Mouse (Mus musculus) frontal cortex, postnatal 36 days (tissue): ENCODE data around the gene Slc9a2.
"Not testable (repeated sequence)": the region's sequence is repeated elsewhere in the genome, so short reads cannot be mapped to it uniquely, and the experiment has no call there.

Experiments used
- DNase-seq, 2 experiments: peaks; one replicate each; pipeline ENCODE4 v3.0.0; 2022; ENCODE audit warnings: low spot score in 2 of 2

The Slc9a2 gene

DNA sequence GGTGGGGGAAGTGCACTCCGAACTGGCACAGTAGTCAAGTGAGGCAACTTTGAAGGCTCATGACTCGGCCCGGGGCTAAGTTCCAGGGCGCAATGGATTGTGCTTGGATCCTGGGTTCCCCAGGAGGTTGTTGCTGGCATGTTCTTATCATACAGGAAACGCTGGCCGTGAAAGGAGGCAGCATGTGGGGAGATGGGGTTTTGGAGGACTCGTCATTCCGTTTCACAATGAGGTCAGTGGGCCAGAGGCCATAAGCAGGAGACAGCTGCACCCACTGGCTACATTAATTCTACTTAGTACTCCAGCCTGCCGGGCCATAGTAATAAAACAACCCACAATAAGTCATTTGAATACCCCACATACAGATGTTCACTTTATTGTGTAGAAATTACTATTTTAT, 34.6 kb downstream of the Slc9a2 start:
- no peak for DNase-seq

DNA sequence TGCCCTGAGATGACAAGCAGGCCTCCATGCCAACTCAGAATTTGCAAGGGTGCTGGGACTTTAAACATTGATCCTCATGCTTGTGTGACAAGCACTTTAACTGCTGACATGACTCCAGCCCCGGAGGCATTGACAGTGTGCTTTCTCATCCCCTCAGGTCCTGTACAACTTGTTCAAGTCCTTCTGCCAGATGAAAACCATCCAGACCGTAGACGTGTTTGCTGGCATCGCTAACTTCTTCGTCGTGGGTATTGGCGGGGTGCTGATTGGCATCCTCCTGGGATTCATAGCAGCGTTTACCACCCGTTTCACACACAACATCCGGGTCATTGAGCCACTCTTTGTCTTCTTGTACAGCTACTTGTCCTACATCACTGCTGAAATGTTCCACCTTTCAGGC, 45.7 kb downstream of the Slc9a2 start:
- DNase-seq = no peak

DNA sequence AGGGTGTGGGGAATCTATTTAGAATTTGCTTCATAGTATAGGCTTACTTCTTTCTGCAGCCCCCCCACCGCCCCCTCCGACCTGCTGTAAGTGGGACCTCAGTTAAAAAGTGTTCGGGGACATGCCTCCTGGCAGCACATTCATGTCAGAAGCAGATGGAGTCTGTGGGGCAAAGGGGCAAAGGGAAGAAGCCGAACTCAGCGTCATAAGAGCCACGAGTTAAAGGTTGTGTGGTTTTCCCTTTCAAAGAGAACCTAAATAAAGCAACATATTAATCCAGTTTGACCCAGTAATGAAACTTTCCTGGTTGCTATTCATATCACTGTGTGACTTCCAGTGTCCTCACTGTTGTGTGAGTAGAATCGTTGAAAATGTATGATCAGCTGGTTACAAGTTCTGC, 47.0 kb downstream of the Slc9a2 start:
- DNase-seq = no peak

DNA sequence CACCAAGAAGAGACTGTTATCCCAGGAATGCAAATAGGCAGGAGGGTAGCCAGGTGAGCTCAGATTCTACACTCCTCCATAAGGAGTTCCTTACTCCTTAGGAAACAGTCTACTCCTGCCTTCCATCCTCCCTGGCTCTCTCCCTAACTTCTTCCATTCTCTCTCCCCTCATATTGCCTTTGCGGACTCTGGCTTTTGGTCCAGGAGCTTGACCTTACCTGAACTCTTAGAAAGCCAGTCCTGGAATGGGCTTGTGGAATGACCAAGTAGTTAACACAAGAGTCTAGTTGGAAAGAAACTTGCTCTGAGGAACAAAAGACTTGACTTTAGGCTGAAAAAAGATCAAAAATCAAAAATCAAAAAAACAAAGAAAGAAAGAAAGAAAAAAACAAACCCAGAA, 48.3 kb downstream of the Slc9a2 start:
- no peak for DNase-seq

DNA sequence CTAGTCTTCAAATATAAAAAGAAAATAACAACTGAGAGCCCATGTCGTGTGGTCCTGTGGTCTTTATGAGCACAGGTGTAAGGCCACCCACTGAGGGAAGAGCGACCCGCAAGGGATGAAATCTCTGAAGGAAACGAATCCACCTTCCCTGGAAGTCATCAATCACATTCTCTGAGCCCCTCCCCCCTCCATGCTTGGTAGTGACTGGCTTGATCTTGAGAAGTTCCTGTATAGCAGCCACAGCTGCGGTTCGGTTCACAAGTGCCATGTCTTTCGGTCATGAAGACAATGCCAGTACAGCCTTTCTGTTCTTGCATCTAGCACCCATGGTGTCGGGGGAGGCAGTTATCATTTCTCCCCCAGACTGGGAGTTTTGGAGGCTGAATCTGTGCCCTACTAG, 57.3 kb downstream of the Slc9a2 start:
- DNase-seq = no peak

DNA sequence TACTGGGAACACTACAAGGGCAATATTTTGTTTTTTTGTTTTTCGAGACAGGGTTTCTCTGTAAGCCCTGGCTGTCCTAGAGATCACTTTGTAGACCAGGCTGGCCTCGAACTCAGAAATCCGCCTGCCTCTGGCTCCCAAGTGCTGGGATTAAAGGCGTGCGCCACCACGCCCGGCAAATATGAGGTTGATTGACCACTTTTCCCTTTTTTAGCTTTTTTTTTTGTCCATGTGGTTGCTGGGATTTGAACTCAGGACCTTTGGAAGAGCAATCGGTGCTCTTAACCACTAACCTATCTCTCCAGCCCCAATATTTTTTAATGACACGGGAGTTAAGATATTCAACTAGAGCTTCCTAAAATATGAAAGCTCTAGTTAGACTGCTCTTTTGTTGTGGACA, 57.9 kb downstream of the Slc9a2 start:
- not testable (repeated sequence) for DNase-seq

DNA sequence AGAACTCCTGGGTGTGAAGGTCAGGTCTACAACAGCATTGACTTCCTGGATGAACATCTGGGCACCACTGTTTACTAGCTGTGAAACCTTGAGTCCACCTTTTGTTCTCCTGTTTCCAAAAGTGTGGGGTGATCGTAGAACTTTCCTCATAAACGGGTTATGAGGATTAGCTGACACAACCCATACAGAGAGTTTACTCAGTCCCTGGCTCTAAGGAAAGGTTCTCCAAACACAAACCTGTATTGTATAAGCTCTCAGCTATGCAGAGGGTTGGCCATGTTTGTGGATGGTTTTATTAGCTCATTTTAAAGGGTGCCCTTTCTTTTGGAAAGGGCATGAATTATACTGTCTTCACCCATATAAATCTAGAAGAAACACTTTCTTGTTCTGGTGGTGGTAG, 60.4 kb downstream of the Slc9a2 start:
- no peak for DNase-seq

DNA sequence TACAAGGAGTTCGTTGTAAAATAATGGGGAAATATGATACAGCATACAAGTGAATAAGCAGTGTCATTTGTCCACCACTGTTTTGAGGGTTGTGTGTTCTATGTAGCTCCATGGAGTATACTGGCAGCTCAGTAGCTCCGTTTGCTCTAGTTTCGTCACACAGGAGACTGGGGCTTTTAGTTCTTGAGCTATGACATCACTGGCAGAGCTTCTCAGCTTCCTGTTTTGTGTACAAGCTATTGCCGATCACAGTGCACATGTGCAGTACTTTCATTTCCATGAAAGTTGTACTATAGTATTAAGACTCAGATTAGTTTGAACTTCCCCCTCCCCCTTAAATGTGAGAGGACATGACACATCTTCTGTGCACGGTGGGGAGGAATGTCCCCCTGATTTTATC, 65.7 kb downstream of the Slc9a2 start:
- DNase-seq = no peak

DNA sequence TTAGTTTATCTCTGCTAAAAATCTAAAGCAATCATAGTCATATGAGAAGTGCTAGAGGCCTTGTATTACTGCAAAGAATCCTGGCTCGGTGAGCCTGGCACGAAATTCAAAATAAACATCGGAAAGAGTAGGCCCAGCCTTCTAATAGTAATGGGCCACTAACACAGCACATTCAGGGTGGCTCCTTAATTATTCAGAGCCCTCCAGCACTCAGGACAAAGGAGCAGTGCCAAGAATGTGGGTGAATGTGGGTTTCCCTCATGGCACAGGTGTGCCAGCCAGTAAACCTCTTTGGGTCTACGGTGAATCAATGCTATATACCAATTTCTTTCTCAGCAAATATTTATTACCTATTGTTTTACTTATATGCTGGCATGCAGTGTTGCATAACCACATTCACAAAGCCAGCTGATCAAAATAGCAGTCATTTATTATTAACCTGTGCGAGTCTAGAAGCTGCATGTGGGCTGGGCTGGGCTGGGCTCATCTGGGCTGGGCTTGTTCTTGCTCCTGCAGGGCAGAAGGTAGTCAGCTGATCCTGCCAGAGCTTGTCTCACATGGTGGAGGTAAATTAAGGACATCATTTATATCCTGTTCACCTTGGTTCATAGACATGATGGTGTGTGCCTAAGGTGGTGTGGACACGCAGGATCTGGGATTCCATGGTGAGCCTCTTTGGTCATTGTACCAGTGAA, 79.5 kb downstream of the Slc9a2 start:
- DNase-seq = no peak

DNA sequence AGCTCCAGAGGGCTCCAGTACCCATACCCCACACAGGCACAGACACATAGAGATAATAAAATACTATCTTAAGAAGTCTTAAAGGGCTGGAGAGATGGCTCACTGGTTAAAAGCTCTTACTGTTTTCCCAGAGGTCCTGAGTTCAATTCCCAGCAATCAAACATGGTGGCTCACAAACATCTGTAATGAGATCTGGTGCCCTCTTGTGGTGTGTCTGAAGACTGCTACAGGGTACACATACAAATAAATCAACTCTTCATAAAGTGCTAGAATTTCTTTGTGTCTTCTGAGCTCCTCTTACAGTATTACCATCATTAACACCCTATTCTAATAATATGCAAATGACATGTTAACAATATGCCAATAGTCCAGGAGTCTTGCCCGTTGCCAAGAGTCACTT, 83.7 kb downstream of the Slc9a2 start:
- DNase-seq = no peak

DNA sequence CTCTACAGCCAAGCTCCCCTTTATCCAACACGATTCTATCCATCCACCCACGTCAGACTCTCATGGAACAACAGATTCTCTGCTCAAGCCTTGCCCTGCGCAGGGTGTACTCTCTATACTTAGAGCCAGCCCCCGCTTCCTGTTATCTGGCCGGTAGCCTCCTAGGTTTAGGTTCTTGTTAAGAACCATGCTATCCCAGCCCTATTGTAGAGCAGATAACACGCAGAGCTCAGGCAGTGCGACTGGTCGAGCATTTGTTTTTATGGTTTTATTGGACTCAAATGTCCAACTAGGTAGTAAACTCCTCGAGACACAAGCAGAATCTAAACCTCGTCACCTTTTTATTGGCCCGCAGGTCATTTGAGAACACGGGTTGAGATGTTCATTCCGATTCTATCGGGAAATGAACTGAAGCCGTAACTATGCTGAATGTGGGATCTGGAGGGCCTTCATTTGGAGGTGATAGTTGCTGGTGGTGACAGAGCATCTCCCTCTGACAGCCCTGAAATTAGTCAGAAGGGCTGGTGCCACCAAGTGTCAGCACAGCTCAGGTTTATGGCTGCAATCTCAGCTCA, 84.4 kb downstream of the Slc9a2 start:
- no peak for DNase-seq

DNA sequence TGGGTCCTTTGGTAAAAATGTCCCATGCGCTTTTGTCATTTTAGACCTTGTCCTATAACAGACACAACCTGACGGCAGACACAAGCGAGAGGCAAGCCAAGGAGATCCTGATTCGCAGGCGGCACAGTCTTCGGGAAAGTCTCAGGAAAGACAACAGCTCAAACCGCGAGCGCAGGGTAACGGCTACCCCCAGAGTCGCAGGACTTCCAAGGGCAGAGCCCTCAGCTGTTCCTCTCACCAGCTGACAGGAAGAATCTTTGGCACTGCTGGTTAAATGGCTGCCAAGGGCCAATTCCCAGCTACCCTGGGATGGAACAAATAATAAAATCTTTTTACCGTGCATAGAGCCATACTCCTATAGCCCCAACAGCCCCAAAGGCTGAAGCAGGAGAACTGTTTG, 85.1 kb downstream of the Slc9a2 start:
- no peak for DNase-seq

DNA sequence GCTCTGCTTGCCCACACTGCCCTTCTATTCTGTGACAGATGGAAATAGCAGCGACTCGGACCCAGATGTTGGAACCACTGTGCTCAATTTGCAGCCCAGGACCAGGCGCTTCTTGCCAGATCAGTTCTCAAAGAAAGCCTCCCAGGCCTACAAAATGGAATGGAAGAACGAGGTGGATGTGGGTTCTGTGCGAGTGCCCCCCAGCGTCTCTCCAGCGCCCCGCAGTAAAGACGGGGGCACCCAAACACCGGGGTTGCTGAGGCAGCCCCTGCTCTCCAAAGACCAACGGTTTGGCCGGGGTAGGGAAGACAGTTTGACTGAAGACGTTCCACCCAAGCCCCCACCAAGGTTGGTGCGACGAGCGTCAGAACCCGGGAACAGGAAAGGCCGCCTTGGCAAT, 87.2 kb downstream of the Slc9a2 start:
- DNase-seq = no peak

DNA sequence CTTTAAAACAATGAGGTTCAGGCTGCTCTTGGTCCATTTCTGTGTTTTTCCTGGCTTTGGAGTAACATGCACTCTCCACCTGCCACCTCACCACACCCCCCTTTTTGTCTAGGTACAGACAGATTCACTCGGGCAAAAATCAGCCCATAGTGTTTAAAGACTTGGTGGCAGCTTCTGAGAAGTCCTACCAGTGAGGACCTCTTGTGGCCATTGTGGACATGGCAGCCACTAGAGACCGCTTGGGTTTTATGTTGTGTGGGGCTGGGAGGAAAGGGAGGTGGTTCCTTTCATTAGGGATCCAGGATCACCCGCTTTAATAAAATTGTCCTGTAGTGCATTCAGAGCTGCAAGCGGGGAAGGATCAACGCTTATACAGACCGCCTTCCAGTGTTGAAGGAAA, 88.2 kb downstream of the Slc9a2 start:
- peak; percentile 19 to 37 for DNase-seq

DNA sequence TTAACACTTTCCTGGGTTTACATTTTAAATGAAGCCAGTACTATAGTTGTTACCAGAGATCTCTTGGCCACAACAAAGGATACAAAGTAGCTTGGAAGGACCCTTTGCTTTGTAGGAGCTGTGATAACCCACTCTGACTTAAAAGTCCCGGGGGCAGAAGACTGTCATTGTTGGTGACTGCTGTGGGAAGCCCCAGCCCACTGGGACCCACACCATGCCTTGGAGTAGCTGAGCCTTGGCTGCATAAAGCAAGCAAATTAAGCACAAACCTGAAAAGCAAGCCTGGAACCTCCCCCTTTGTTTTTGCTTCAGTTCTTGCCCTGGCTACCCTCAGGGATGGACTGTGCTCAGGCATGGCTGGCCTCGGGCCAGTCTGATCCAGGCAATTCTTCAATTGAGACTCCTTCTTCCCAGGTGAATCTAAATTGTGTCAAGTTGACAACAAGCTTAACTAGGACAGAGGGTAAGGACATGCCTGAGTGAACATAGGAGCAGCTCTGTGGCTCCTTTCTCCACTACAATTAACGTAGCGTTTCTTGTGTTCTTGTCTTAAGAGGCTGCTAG, 89.0 kb downstream of the Slc9a2 start:
- no peak for DNase-seq

DNA sequence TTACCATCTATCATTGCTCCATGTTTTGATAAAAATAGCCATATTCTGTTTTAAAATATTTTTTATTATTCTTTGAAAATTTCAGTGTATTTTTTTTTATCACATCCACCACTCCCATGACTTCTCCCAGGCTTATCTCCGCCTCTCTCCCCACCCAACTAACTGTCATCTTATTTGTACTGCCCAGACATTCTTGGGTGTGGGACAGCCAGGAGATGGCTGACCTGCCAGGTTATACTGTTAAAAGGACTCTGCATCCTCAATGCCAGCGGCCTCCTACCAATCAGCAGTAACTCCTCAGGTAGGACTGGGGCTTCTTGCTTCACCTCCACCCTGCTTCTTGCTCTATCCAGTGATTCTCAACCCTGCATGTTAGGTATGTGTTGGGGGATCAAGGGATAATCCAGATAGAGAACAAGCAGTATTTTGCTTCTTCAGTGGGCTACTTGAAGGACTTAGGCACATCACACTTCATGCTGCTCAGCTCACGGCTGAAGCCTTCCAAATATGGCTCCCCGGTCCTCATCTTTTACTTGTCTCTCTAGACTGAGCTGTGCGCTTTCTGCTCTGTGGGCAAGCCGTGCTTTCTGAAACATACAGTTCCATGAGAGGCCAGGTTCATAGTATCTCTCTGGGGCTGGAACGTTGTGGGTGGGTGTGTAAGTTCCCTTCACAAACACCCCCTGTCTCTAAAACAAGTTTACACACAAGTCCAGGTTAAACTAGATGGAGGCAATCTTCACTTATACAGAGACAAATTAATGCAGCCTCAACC, 91.0 kb downstream of the Slc9a2 start:
- no peak for DNase-seq

DNA sequence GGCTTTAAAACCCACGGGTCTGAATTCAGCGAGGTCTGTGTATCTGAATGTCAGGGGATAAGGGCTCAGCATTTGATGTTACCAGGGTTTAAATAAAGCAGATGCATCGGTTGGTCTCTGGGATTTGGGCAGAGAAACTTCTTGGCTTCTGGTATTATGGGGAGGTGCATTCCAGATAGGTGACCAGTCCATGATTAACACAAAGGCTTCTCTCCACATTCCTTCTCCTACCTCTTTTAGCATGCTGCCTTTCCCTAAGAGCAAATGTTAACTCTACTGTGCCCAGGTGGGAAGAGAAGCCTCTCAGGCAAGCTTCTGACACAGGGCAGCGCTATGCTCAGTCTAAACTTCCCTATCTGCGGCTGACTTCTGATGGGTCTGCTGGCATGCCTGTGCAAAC, 92.9 kb downstream of the Slc9a2 start:
- DNase-seq = no peak

DNA sequence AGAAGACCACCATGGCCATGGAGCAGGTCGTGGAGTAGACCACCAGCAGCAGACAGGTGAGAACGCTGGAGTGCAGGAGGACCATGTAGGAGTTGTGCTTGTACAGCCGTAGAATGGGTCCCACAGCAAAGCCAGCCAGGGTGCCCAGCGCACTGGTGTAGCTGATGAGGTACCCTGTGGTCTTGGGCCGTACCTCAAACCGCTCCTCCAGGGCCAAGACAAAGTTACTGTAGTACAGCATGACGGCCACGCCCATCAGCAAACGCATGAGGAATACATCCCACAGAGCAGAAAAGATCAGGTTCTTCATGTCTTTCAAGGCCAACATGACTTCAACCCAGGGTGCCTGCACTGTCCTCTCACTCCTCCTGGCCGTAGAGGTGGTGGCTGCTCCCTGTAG, 93.7 kb downstream of the Slc9a2 start:
- no peak for DNase-seq

DNA sequence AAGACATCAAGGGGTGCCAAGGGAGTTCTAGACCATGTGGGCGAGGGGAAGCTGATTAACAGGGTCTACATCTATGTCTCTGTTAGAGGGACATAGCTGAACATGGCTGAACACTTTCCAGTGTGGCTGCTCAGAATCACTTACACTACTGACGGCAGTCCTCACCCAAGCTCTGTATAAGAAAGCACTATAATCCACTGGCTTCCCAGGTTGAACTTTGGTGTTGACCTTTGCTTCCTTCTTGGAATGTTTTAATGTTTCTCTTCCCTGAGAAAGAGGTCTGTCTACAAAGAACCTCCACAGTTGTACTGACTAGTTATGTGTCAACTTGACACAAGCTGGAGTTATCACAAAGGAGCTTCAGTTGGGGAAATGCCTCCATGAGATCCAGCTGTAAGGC, 95.7 kb downstream of the Slc9a2 start:
- no peak for DNase-seq

DNA sequence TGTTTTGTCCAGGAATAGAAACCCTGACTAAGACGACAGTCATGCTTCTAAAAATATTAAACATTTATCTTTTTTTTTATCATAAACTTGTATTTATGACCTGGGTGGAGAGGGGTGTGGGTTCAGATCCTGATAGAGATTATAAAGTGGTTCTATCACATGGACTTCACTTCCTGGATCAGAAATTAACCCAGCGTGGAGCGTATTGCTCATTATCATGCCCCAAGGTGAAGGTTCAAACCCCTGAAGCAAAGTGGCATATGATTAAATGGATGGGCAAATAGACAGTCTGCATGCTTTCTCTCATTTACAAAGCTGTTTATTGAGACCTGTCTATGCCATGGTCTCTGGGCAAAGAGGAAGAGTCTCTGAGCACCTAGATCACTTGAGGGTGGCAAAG, 96.4 kb downstream of the Slc9a2 start:
- DNase-seq = no peak

DNA sequence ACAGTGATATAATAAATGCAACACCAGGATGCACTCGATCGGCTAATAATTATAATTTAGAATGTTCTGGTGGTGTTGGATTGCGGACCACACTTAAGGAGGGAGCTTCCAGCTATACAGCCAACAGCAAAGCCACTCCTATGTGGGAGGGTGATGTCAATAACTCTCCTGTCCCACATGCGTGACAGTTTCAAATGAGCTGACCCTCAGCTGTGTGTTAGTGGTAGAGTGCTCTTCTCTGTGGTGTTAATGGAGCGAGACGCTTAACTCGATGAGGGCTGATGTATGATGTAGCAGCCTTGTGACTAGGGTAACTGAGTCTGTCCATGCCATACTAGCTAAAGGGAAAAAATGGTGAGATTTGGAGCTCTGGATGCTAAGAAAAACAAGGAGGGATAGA, 103.1 kb downstream of the Slc9a2 start:
- DNase-seq = no peak

DNA sequence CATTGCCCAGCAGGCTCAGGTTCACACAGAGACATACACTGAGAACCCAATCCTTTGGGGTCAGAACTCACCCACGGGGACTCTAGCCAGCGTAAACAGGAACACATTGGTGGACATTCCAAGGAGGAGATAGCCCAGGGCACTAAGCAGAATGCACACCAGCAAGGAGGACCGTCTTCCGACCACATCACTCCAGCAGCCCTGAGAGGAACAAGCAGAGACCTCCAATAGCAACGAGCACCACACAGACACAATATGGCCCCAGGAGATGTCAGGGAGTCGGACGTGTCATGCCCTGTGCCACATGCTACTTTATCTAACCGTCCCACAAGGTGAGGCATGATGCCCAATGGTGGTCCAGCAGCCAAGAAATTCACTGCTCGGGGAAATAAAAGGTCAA, 103.9 kb downstream of the Slc9a2 start:
- DNase-seq = no peak

DNA sequence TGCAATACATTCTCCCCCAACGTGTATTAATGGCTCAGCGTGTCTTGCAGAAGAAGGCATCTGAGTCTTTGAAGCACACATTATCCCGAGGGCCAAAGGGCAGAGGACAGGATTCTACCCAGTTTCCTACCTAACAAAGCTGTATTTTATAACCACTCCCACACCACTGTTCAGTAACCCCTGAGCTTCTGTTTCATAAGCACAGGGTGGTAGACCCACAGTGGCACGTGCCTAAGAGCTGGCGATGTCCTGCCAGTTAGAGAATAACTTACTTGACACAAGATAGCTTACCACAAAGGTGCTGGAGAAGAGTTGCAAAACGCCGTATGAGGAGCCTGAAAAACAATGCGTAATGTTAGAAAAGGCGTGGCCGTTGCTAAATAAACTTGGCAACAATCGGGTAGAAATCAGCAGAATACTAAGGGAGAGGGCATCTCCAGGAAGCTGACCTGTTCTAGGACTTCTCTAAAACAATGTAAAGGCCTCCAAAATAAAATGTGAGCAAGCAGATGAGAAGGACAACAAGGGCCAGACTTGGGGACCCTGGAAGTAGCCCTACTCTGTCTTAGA, 105.6 kb downstream of the Slc9a2 start:
- DNase-seq = no peak
